Mouse (Mus musculus) regulatory T cell (primary cell): ENCODE results near the gene Gm14322.
"Not testable (repeated sequence)": the region's sequence is repeated elsewhere in the genome, so short reads cannot be mapped to it uniquely, and the experiment has no call there.

Experiments used
- in situ Hi-C: fragments of 300-600 bp; cut with MboI, MseI; formaldehyde crosslinking; loops from one replicate; pipeline ENCODE4 v1.15.1; 2025; ENCODE audit warnings: high pct_unique_total_duplicates

The Gm14322 gene

GRCm38 (mm10) chr2:177758941-177759558 is at the start of gene Gm14322:
TSS of gene Gm14322 (plus strand) at chr2:177759288.
- in situ Hi-C loops = loop anchor here (25.0 kb wide), 1 partner anchor 247 kb away; no protein-coding TSS in a partner anchor

GRCm38 (mm10) chr2:177741487-177741886 is 17.6 kb upstream of the Gm14322 start:
- in situ Hi-C loops = loop anchor here (25.0 kb wide), 2 partner anchors 246 to 979 kb away; no protein-coding TSS in a partner anchor

- in situ Hi-C loops = not testable (repeated sequence)
Observed at GRCm38 (mm10) chr2:177787351-177787750, 28.3 kb downstream of the Gm14322 start.

- in situ Hi-C loops = not testable (repeated sequence)
Observed at GRCm38 (mm10) chr2:177806170-177806569, 47.1 kb downstream of the Gm14322 start.
